Mouse (Mus musculus) adrenal gland, adult 18-20 months (tissue): ENCODE measurements around the gene Rad51b. TPM values are rescaled to one million over a fixed set of nuclear protein-coding genes. Genes with fewer than 3 reads are reported as not detected.

ENCODE experiments used
- DNase-seq, 2 experiments: peaks; one replicate each; pipeline ENCODE4 v3.0.0; 2021 to 2022; ENCODE audit warnings: low spot score in 2 of 2
- total RNA-seq, 2 experiments: library from RNA; stranded (reverse); gene quantifications; 1 replicate in 1 of 2; 2 replicates in 1 of 2; pipeline ENCODE4 v1.2.3; 2021

The Rad51b gene
- total RNA-seq, 2 experiments from 2014 or later = 0.26 to 0.46 TPM

- DNase-seq = peak in 1 of 2 experiments; percentile 7
These were observed 422.7 kb downstream of the Rad51b start for GRCm38 (mm10) chr12:79719847-79720201.

- no peak for DNase-seq
These were observed 427.8 kb downstream of the Rad51b start for GRCm38 (mm10) chr12:79724875-79725274.

GRCm38 (mm10) chr12:79725711-79726110 lies 428.6 kb downstream of the Rad51b start:
- DNase-seq = no peak

- no peak for DNase-seq
These were observed 429.0 kb downstream of the Rad51b start for GRCm38 (mm10) chr12:79726116-79726515.

- DNase-seq = no peak
These were observed 429.9 kb downstream of the Rad51b start for GRCm38 (mm10) chr12:79726959-79727358.

- no peak for DNase-seq
These were observed 432.9 kb downstream of the Rad51b start for GRCm38 (mm10) chr12:79729926-79730506.

- DNase-seq = no peak
These were observed 434.8 kb downstream of the Rad51b start for GRCm38 (mm10) chr12:79731905-79732304.

GRCm38 (mm10) chr12:79732355-79733115 lies 435.5 kb downstream of the Rad51b start:
- DNase-seq = no peak

- no peak for DNase-seq
These were observed 438.3 kb downstream of the Rad51b start for GRCm38 (mm10) chr12:79735341-79735785.

- no peak for DNase-seq
These were observed 438.8 kb downstream of the Rad51b start for GRCm38 (mm10) chr12:79735882-79736281.

- no peak for DNase-seq
These were observed 441.6 kb downstream of the Rad51b start for GRCm38 (mm10) chr12:79738700-79739099.

GRCm38 (mm10) chr12:79739918-79740639 lies 443.0 kb downstream of the Rad51b start:
- DNase-seq = peak in 1 of 2 experiments; percentile 19

- DNase-seq = peak in 1 of 2 experiments; percentile 53
These were observed 445.1 kb downstream of the Rad51b start for GRCm38 (mm10) chr12:79742211-79742610.

- no peak for DNase-seq
These were observed 447.0 kb downstream of the Rad51b start for GRCm38 (mm10) chr12:79744131-79744530.

- no peak for DNase-seq
These were observed 448.1 kb downstream of the Rad51b start for GRCm38 (mm10) chr12:79745225-79745624.

GRCm38 (mm10) chr12:79745845-79746510 lies 448.9 kb downstream of the Rad51b start:
- DNase-seq = no peak

- DNase-seq = no peak
These were observed 450.5 kb downstream of the Rad51b start for GRCm38 (mm10) chr12:79747541-79747940.

- DNase-seq = no peak
These were observed 451.8 kb downstream of the Rad51b start for GRCm38 (mm10) chr12:79748862-79749261.

GRCm38 (mm10) chr12:79750253-79751125 lies 453.4 kb downstream of the Rad51b start:
- DNase-seq = no peak

GRCm38 (mm10) chr12:79751781-79752180 lies 454.7 kb downstream of the Rad51b start:
- DNase-seq = no peak
